Mouse (Mus musculus) lung, postnatal 0 days (tissue): ENCODE measurements around the gene Lypd6b.

ENCODE experiments used
- CTCF ChIP-seq: IDR thresholded peaks from 2 replicates; pipeline ENCODE4 v1.5.1; 2016; ENCODE audit warnings: antibody characterized with exemption, mild to moderate bottlenecking
- EP300 ChIP-seq: IDR thresholded peaks from 2 replicates; pipeline ENCODE4 v1.6.1; 2016; ENCODE audit warnings: antibody characterized with exemption, mild to moderate bottlenecking, control low read depth

DNA sequence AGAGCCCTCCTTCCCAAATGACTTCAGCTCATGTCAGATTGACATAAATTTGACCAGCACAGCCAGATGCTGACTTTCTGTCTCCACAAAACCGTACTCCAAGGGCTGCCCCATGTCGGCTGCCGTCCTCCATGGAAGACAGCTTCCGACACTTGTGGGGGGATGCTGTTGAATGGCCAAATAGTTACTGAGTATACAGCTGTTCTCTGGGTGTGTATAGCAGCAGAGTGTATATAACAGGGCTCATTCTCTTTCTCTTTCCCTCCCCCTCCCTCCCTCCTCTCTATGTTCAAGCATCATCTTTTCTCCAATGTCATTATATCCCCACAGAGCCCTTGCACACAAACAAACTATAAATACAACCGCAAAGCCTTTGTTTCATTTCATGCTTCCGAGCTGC is 43.7 kb upstream of the Lypd6b start:
- TF ChIP-seq CTCF = no peak
- TF ChIP-seq EP300 = no peak
